Mouse (Mus musculus): ENCODE measurements around the gene Aurkaip1. TPM values are rescaled to one million over a fixed set of nuclear protein-coding genes. Genes with fewer than 3 reads are reported as not detected.

Gene Aurkaip1
- polyA plus RNA-seq, 1 experiment = 100 TPM

- no peak for TF ChIP-seq POLR2A (IDR thresholded peaks at IDR 0.05; ENCODE audit: borderline replicate concordance, extremely low read depth, insufficient read depth, insufficient read length, poor library complexity, severe bottlenecking)
- no peak for TF ChIP-seq CTCF (IDR thresholded peaks at IDR 0.05; ENCODE audit: borderline replicate concordance, extremely low read depth, insufficient read depth, insufficient read length)
Observed at GRCm38 (mm10) chr4:155856881-155857280, 25.8 kb downstream of the Aurkaip1 start.

GRCm38 (mm10) chr4:155859318-155859717, 28.2 kb downstream of the Aurkaip1 start:
- TF ChIP-seq POLR2A (IDR thresholded peaks at IDR 0.05; ENCODE audit: borderline replicate concordance, extremely low read depth, insufficient read depth, insufficient read length, poor library complexity, severe bottlenecking) (no peak), CTCF (IDR thresholded peaks at IDR 0.05; ENCODE audit: borderline replicate concordance, extremely low read depth, insufficient read depth, insufficient read length) (no peak)
- peak; percentile 46 for DNase-seq (ENCODE audit: low read depth)

More at GRCm38 (mm10) chr4:155856881-155857280, 25.8 kb downstream of the Aurkaip1 start:
- no peak for DNase-seq (ENCODE audit: low read depth)

- DNase-seq (ENCODE audit: low read depth) = no peak
- no peak for TF ChIP-seq CTCF (IDR thresholded peaks at IDR 0.05; ENCODE audit: borderline replicate concordance, extremely low read depth, insufficient read depth, insufficient read length)
- no peak for TF ChIP-seq POLR2A (IDR thresholded peaks at IDR 0.05; ENCODE audit: borderline replicate concordance, extremely low read depth, insufficient read depth, insufficient read length, poor library complexity, severe bottlenecking)
Observed at GRCm38 (mm10) chr4:155861787-155862186, 30.7 kb downstream of the Aurkaip1 start.

- no peak for DNase-seq (ENCODE audit: low read depth)
- TF ChIP-seq POLR2A (IDR thresholded peaks at IDR 0.05; ENCODE audit: borderline replicate concordance, extremely low read depth, insufficient read depth, insufficient read length, poor library complexity, severe bottlenecking) = no peak
- no peak for TF ChIP-seq CTCF (IDR thresholded peaks at IDR 0.05; ENCODE audit: borderline replicate concordance, extremely low read depth, insufficient read depth, insufficient read length)
Observed at GRCm38 (mm10) chr4:155863001-155863400, 31.9 kb downstream of the Aurkaip1 start, which contains the start of gene Tas1r3. TSS of gene Tas1r3 (minus strand) at chr4:155863362.

- no peak for DNase-seq (ENCODE audit: low read depth)
- no peak for TF ChIP-seq POLR2A (IDR thresholded peaks at IDR 0.05; ENCODE audit: borderline replicate concordance, extremely low read depth, insufficient read depth, insufficient read length, poor library complexity, severe bottlenecking)
- no peak for TF ChIP-seq CTCF (IDR thresholded peaks at IDR 0.05; ENCODE audit: borderline replicate concordance, extremely low read depth, insufficient read depth, insufficient read length)
Observed at GRCm38 (mm10) chr4:155868614-155869298, 37.7 kb downstream of the Aurkaip1 start.

- peak; percentile 98 for DNase-seq (ENCODE audit: low read depth)
- TF ChIP-seq CTCF (IDR thresholded peaks at IDR 0.05; ENCODE audit: borderline replicate concordance, extremely low read depth, insufficient read depth, insufficient read length) = no peak
- peak; percentile 97 for TF ChIP-seq POLR2A (IDR thresholded peaks at IDR 0.05; ENCODE audit: borderline replicate concordance, extremely low read depth, insufficient read depth, insufficient read length, poor library complexity, severe bottlenecking)
Observed at GRCm38 (mm10) chr4:155869317-155870033, 38.4 kb downstream of the Aurkaip1 start, which contains the start of the genes Cptp and Ints11. TSS of gene Cptp (minus strand) at chr4:155869440. TSS of gene Ints11 (plus strand) at chr4:155869546.

GRCm38 (mm10) chr4:155871404-155871803, 40.3 kb downstream of the Aurkaip1 start:
- no peak for TF ChIP-seq CTCF (IDR thresholded peaks at IDR 0.05; ENCODE audit: borderline replicate concordance, extremely low read depth, insufficient read depth, insufficient read length)
- TF ChIP-seq POLR2A (IDR thresholded peaks at IDR 0.05; ENCODE audit: borderline replicate concordance, extremely low read depth, insufficient read depth, insufficient read length, poor library complexity, severe bottlenecking) = no peak
- no peak for DNase-seq (ENCODE audit: low read depth)

Other genes starting within 250 kb of the Aurkaip1 start
- 15.0 and 21.8 TPM in 2 replicates for gene Slc35e2, start 229.9 kb upstream of the Aurkaip1 start, polyA plus RNA-seq (2012; rRNA removed)
- gene Cdk11b, start 206.4 kb upstream of the Aurkaip1 start, polyA plus RNA-seq (2012; rRNA removed) = 32.8 and 52.2 TPM in 2 replicates
- not detected in 2 replicates for gene Gm10563, start 185.9 kb upstream of the Aurkaip1 start, polyA plus RNA-seq (2012; rRNA removed)
- 9.8 and 11.0 TPM in 2 replicates for gene Mmp23, start 177.9 kb upstream of the Aurkaip1 start, polyA plus RNA-seq (2012; rRNA removed)
- 94.1 and 114 TPM in 2 replicates for gene Mib2, start 162.1 kb upstream of the Aurkaip1 start, polyA plus RNA-seq (2012; rRNA removed)
- gene Fndc10, start 136.9 kb upstream of the Aurkaip1 start, polyA plus RNA-seq (2012; rRNA removed) = 27.0 and 30.3 TPM in 2 replicates
- gene Ssu72, start 126.5 kb upstream of the Aurkaip1 start, polyA plus RNA-seq (2012; rRNA removed) = 117 and 133 TPM in 2 replicates
- gene Tmem240, start 96.5 kb upstream of the Aurkaip1 start, polyA plus RNA-seq (2012; rRNA removed) = 31.1 and 31.4 TPM in 2 replicates
- 103 and 120 TPM in 2 replicates for gene Atad3a, start 70.2 kb upstream of the Aurkaip1 start, polyA plus RNA-seq (2012; rRNA removed)
- gene Vwa1, start 56.6 kb upstream of the Aurkaip1 start, polyA plus RNA-seq (2012; rRNA removed) = 22.0 and 25.3 TPM in 2 replicates
- 1.4 and 1.5 TPM in 2 replicates for gene Tmem88b, start 45.4 kb upstream of the Aurkaip1 start, polyA plus RNA-seq (2012; rRNA removed)
- not detected in 2 replicates for gene Ankrd65, start 40.8 kb upstream of the Aurkaip1 start, polyA plus RNA-seq (2012; rRNA removed)
- gene Mrpl20, start 28.4 kb upstream of the Aurkaip1 start, polyA plus RNA-seq (2012; rRNA removed) = 94.1 and 117 TPM in 2 replicates
- gene Ccnl2, start 18.8 kb upstream of the Aurkaip1 start, polyA plus RNA-seq (2012; rRNA removed) = 161 and 223 TPM in 2 replicates
- gene Mxra8, start 8.4 kb downstream of the Aurkaip1 start, polyA plus RNA-seq (2012; rRNA removed) = 39.9 and 42.2 TPM in 2 replicates
- gene Dvl1, start 16.1 kb downstream of the Aurkaip1 start, polyA plus RNA-seq (2012; rRNA removed) = 139 and 184 TPM in 2 replicates
- gene Tas1r3, start 32.1 kb downstream of the Aurkaip1 start, polyA plus RNA-seq (2012; rRNA removed) = 0.77 and 0.83 TPM in 2 replicates
- 29.0 and 30.0 TPM in 2 replicates for gene Cptp, start 38.2 kb downstream of the Aurkaip1 start, polyA plus RNA-seq (2012; rRNA removed)
- gene Ints11, start 38.3 kb downstream of the Aurkaip1 start, polyA plus RNA-seq (2012; rRNA removed) = 69.1 and 96.2 TPM in 2 replicates
- 75.1 and 115 TPM in 2 replicates for gene Pusl1, start 60.5 kb downstream of the Aurkaip1 start, polyA plus RNA-seq (2012; rRNA removed)
- 128 and 130 TPM in 2 replicates for gene Acap3, start 60.5 kb downstream of the Aurkaip1 start, polyA plus RNA-seq (2012; rRNA removed)
- 114 and 144 TPM in 2 replicates for gene Ube2j2, start 112.6 kb downstream of the Aurkaip1 start, polyA plus RNA-seq (2012; rRNA removed)
- 8.6 and 11.0 TPM in 2 replicates for gene C1qtnf12, start 131.0 kb downstream of the Aurkaip1 start, polyA plus RNA-seq (2012; rRNA removed)
- gene B3galt6, start 161.4 kb downstream of the Aurkaip1 start, polyA plus RNA-seq (2012; rRNA removed) = 19.3 and 22.2 TPM in 2 replicates
- gene Sdf4, start 161.6 kb downstream of the Aurkaip1 start, polyA plus RNA-seq (2012; rRNA removed) = 36.8 and 61.3 TPM in 2 replicates
- 3.3 and 4.4 TPM in 2 replicates for gene Tnfrsf4, start 182.6 kb downstream of the Aurkaip1 start, polyA plus RNA-seq (2012; rRNA removed)
- gene Tnfrsf18, start 194.9 kb downstream of the Aurkaip1 start, polyA plus RNA-seq (2012; rRNA removed) = 0.24 and 0.25 TPM in 2 replicates
- gene Ttll10, start 228.1 kb downstream of the Aurkaip1 start, polyA plus RNA-seq (2012; rRNA removed) = 0.05 and 0.23 TPM in 2 replicates